Mouse (Mus musculus) splenic B cell, adult 2 months (primary cell): ENCODE results near the gene Stoml3.

ENCODE experiments used
- DNase-seq: peaks from one replicate; pipeline ENCODE4 v3.0.0-alpha.2; 2011; ENCODE audit warnings: low read depth, low spot score
- H3K27me3 ChIP-seq: 2 replicates; pipeline ENCODE4 v1.6.1; 2012; ENCODE audit warnings: mild to moderate bottlenecking, low read length, moderate library complexity, mixed read lengths; ENCODE audit not compliant: control insufficient read depth, poor library complexity, insufficient read depth, severe bottlenecking
- H3K36me3 ChIP-seq: 2 replicates; pipeline ENCODE4 v1.6.1; 2012; ENCODE audit warnings: mild to moderate bottlenecking, low read length, moderate library complexity, mixed read lengths; ENCODE audit not compliant: control insufficient read depth, poor library complexity, insufficient read depth, severe bottlenecking

The Stoml3 gene

GRCm38 (mm10) chr3:53513096-53513495 lies 24.6 kb downstream of the Stoml3 start:
- no peaks in the 10 kb centered on the region for H3K27me3 ChIP-seq
- no peaks in the 10 kb centered on the region for H3K36me3 ChIP-seq
- DNase-seq: no peak

- peak; percentile 5 for DNase-seq
- Histone ChIP-seq H3K27me3 (no peaks in the 10 kb centered on the region), H3K36me3 (no peaks in the 10 kb centered on the region)
These were observed 26.0 kb downstream of the Stoml3 start for GRCm38 (mm10) chr3:53514221-53515065.

- H3K27me3 ChIP-seq: no peaks in the 10 kb centered on the region
- DNase-seq: no peak
- no peaks in the 10 kb centered on the region for H3K36me3 ChIP-seq
These were observed 34.3 kb downstream of the Stoml3 start for GRCm38 (mm10) chr3:53522794-53523193.

GRCm38 (mm10) chr3:53525737-53526136 lies 37.3 kb downstream of the Stoml3 start:
- DNase-seq: peak; percentile 67
- Histone ChIP-seq H3K36me3 (no peaks in the 10 kb centered on the region), H3K27me3 (no peaks in the 10 kb centered on the region)

- Histone ChIP-seq H3K27me3 (no peaks in the 10 kb centered on the region), H3K36me3 (no peaks in the 10 kb centered on the region)
- no peak for DNase-seq
These were observed 41.9 kb downstream of the Stoml3 start for GRCm38 (mm10) chr3:53530305-53530704.

GRCm38 (mm10) chr3:53532091-53532490 lies 43.6 kb downstream of the Stoml3 start:
- no peaks in the 10 kb centered on the region for H3K27me3 ChIP-seq

GRCm38 (mm10) chr3:53552691-53553090 lies 64.2 kb downstream of the Stoml3 start:
- Histone ChIP-seq H3K36me3 (no peaks in the 10 kb centered on the region), H3K27me3 (no peaks in the 10 kb centered on the region)
- no peak for DNase-seq

More at GRCm38 (mm10) chr3:53532091-53532490, 43.6 kb downstream of the Stoml3 start:
- H3K36me3 ChIP-seq: no peaks in the 10 kb centered on the region
- DNase-seq: no peak

GRCm38 (mm10) chr3:53555031-53555952 lies 66.8 kb downstream of the Stoml3 start:
- H3K27me3 ChIP-seq: no peaks in the 10 kb centered on the region; the same call in 1 of the 2 replicates
- H3K36me3 ChIP-seq: no peaks in the 10 kb centered on the region
- DNase-seq: no peak

- Histone ChIP-seq H3K36me3 (no peaks in the 10 kb centered on the region), H3K27me3 (no peaks in the 10 kb centered on the region; the same call in 1 of the 2 replicates)
- DNase-seq: no peak
These were observed 69.1 kb downstream of the Stoml3 start for GRCm38 (mm10) chr3:53557388-53558214.
